Mouse (Mus musculus) T-cell, adult 2 months (primary cell): ENCODE results near the gene Dennd4a.

Source experiments
- DNase-seq: peaks from one replicate; pipeline ENCODE4 v3.0.0; 2022; ENCODE audit warnings: low spot score

Gene Dennd4a

DNA sequence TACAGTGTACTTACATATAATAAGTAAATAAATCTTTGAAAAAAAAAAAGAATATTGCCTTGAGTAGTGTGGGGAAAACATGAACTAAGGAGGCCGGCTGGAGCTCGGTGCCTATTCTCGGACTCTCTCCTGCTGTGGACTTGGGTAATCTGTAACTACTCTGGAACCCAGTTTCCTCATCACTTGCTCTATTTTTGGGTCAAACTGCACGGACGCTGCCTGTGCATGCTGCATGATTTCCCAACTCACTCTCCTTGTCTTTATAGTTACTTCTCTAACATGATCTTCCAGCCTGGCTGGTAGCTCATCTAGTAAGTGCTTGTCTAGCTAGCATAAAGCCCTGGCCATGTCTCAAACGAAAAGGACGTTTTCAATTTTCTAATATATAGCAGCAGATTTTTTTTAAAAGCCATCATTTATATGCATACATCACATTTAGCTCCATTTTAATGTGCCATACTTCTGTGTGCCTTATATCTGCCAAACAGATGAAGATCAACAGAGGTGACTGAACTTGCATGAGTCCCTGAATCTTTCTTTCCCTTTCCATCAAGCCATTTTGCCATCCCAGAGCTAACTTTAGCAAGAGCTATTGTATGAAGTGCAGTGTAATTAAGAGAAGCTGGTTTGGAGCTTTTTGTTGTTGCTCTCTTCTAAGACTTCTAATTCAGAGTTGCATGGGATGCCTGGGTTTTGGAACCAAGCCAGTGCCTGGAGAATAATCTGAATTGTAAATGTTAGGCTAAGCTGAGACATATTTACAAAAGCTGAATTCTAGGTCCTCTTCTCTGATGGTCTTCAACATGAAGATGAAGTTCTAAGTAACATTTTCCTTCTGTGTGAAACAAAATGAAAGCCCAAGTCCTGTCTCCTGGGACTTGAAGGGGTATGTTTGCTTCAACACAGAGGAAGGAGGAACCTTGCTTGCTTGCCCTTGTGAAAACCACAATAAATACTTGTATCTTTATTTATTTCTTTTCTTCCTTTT, 20.2 kb upstream of the Dennd4a start:
- DNase-seq = no peak

GRCm38 (mm10) chr9:64791676-64792075, 19.5 kb upstream of the Dennd4a start:
- DNase-seq = no peak

DNA sequence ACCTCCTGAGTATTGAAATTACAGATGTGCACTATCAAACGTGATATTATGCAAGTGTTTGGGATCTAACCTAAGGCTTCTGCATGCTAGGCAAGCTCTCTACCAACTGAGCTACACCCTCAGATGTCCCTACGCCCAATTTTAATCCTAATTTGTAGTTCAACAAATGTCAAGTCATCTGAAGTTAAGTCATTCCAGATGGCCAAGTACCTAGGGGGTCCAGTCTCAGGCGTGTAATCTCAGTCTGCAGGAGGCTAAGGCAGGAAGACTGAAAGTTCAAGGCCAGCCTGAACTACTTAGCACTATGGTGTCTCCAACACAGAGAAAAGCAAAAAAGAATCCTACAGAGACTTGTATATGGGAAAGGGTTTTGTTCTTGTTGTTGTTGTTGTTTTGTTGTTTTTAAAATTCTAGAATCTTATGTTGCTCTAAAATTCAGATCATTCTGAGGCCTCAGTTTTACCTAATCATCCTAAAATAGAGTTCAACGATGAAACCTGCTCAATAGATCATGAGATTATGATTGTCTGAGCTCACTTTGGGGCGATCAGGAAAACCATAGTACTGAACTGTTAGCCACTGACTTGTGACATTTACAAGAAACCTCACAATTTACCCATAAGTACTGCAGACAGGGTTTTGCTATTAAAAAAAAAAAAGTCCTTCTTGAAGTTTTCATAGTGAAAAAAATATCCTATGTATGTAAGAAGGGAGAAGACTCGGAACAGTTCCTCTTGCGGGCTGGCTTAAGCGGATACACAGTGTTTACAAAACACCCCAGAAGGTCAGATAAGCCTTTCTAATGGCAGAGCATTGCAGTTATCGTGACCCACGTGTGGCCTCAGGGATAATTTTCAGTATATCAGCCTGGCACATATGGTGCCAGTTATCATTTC, 18.5 kb upstream of the Dennd4a start:
- no peak for DNase-seq

GRCm38 (mm10) chr9:64793275-64793590, 17.9 kb upstream of the Dennd4a start:
- DNase-seq = no peak

- no peak for DNase-seq
Measured at GRCm38 (mm10) chr9:64793794-64794193, 17.3 kb upstream of the Dennd4a start.

DNA sequence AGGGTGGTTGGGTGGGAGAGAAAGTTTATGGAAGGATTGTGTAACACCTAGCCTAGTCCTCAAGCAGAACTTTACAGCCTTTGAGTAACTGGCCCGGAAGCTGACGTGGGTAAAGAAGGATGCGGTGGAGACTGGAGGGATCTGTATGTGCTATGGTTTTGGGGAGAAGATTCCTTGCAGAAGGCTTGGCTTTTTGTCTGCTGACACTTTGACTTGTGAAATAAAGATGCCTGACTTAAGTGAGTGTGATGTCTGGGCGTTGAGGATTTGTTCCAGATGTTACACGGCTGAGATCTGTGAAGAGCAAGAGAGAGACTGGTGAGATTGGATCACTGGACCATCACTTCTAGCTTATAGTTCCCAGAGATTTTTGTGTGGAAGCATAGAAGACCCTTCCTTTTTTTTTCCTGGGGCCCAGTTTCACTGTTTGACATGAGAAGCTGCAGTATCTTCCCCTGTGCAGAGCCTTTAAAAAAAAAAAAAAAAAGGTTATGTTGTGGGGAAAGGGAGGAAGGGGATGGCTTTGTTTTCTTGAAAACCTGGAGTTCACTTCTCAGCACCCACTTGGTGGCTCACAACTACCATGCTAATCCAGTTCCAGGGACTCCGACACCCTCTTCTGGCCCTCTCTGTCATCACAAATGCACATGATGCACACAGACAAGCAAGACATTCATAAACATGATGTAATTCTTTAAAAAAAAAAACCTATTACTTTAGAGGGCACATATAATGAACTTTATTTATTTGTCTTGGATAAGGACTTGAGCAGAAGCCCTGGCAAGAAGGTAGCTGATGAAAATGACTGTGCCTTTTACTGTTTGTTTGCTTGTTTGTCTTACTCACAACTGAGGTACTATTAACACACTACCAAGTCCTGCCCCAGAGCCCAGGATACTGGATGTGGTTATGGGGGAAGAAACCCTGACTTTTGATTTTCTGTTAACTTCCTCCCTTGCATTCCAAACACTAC, 16.4 kb upstream of the Dennd4a start:
- DNase-seq = no peak

DNA sequence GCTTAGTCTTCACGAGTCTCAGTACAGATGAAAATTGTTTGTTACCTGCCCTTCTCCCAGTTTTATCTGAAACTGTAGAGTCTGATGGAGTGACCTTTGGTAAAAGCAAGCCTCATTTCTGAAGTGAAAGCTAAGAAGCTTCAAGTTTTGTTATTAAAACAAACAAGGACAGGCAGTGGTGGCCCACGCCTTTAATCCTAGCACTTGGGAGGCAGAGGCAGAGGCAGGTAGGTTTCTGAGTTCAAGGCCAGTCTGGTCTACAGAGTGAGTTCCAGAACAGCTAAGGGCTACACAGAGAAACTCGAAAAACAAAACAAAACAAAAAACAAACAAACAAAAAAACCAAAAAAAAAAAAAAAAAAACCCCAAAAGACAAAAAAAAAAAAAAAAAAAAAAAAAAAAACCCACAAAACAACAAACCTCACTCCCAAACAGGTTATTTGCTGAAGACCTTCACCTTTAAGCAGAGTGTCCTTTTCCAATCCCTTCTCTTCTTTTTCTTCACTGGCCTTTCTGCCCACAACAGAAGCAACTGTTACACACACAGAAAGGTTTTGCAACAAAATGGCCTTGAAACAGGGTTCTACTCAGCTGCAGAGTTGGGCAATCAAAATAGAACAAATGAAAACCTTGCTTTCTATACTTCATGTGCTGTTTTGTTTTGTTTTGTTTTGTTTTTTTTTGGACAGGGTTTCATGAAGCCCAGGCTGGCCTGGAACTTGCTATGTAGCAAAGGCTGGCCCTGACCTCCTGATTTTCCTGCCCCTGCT, 15.1 kb upstream of the Dennd4a start:
- no peak for DNase-seq

DNA sequence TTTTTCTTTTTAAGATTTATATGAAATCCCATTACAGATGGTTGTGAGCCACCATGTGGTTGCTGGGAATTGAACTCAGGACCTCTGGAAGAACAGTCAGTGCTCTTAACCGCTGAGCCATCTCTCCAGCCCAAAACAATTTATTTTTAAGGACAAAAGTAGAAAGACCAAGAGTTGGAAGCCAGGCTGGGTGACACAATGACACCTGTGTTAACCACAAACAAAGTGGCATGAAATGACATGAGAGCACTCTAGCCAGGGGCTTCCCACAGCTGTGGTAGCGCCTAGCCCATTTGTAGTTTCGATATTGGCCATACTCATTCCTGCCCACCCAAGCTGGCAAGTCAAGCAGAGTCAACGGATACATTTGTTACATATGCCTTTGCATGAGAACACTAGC, 13.7 kb upstream of the Dennd4a start:
- DNase-seq = peak; percentile 62

DNA sequence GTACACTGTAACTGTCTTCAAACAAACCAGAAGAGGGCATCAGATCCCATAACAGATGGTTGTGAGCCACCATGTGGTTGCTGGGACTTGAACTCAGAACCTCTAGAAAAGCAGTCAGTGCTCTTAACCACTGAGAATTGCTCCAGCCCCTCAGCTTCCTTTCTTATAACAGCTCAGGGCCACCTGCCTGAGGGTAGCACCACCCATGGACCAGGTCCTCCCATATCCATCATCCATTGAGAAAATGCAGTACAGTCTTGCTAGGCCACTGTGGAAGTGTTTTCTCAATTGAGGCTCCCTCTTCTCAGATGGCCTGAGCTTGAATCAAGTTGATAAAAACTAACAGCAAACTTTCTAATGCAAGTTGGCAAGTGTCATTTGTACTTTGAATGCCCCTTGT, 13.0 kb upstream of the Dennd4a start:
- DNase-seq = no peak

DNA sequence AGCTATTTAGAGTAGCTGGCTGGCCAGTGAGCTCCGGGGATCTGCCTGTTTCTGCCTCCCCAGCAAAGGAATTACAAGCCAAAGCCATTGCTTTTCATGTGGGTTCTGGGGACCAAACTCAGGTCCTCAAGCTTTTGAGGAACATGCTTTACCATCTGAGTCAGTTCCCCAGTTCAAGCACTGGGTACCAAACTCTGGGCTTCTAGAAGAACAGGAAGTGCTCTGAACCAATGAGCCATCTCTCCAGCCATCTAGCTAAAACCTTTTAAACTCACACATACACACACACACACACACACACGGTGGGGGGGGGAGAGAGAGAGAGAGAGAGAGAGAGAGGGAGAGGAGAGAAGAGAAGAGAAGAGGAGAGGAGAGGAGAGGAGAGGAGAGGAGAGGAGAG, 12.3 kb upstream of the Dennd4a start:
- DNase-seq = no peak

GRCm38 (mm10) chr9:64799504-64799903, 11.6 kb upstream of the Dennd4a start:
- DNase-seq = no peak

- DNase-seq = no peak
Measured at GRCm38 (mm10) chr9:64802561-64802960, 8.6 kb upstream of the Dennd4a start.

- no peak for DNase-seq
Measured at GRCm38 (mm10) chr9:64803373-64804214, 7.5 kb upstream of the Dennd4a start.

DNA sequence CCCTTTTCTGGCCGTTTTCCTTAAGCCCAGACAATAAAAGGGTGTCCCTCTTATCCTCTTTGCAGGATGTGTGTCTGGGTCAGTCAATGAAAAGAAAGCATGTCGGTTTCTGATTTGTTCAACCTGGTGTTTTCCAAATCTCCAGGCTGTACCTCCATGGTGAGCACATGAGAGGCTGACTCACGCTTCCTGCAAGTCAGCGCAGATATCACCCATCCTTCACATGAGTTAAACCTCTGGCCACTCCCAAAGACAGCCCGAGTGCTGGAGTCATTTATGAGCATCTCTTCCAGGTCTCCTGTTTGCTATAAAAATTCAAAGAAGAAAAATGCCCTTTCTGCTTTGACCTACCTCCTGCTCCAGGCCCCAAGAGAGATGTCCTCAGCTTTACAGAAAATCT, 5.3 kb upstream of the Dennd4a start:
- DNase-seq = no peak

DNA sequence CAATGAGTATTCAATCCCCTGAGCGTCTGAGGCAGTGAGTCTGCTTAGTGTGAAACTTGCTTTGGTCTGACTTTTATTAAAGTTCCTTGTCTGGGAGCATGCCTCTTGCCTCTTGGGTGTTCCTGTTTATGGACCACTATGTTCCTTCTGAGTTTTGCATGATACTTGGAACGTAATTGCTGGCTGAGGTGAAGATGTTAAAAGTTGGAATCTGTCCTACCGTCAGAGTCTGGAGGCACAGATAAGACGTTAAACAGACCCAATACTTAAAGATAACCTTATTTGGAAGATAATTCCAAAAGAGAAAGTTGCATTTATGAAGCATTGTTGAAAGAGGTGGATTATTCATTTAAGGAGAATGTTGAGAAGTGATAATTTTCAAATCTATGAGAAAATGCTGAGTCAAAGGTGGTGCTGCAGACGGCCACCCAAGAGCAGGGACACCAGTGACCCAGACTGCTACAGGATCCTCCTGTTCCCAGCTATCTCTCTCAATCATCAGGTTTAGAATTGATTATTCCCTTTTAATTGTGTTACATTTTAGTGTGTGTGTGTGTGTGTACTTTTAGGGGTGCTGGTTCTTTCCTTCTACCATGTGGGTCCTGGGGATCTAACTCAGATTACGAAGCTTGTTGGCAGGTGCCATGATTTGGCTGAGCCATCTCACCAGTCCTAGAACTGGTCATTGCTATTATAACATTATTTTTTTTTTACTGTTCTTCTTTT, 4.6 kb upstream of the Dennd4a start:
- no peak for DNase-seq

- DNase-seq = no peak
Measured at GRCm38 (mm10) chr9:64807061-64807808, 3.9 kb upstream of the Dennd4a start.

- DNase-seq = no peak
Measured at GRCm38 (mm10) chr9:64809851-64810250, 1.3 kb upstream of the Dennd4a start.
